Comparison of ENCODE assay signal across 23 mouse cellular contexts in the genomic region with DNA sequence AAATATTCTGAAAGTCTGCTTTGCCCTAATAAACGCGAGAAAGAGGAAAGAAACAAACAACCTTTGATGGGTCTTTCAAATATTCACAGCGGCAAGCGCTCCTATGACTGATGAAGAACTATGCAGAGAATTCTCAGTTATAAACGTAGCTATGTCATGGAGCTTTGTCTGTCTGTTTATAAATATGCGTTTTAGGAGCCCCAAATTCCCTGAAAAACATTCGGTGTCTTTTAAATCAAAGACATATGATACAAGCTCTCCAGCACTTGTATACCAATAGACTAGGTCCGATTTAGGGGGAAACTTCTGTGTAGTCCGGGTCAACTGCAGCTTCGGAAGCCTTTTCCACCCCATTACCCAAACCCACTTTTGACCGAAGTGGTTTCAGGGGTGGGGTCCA. TPM values are rescaled to one million over a fixed set of nuclear protein-coding genes. Genes with fewer than 3 reads are reported as not detected.
DNase-seq lines count a peak whose midpoint lies in the region; ATAC-seq and TF ChIP-seq lines count a peak whose summit lies in the region.
"Had no signal": no experiment of that assay in that cellular context is flagged by ENCODE, and none has a peak within 500 bp of the region (broad histone marks: within the 10 kb centered on the region; RNA-seq: fewer than 3 reads in every experiment).

No protein-coding gene starts in this region.

- DNase-seq in forebrain, embryonic 10.5 days (ENCODE audit: extremely low spot score, low spot score): no peak
- DNase-seq in kidney, adult 2 months: no peak
- peak; percentile 19 for DNase-seq in neural tube, embryonic 11.5 days (ENCODE audit: low spot score)
- no peak for DNase-seq in neural tube, embryonic 10.5 days (ENCODE audit: extremely low spot score, low spot score)
- DNase-seq in right cerebral cortex, adult 2 months (ENCODE audit: low spot score in 2 of 2): no peak
- DNase-seq: adrenal gland, adult 8-10 months; gastrocnemius, postnatal 14 days; heart, adult 18-20 months; kidney, postnatal 14 days; layer of hippocampus, adult 9-11 months; left cerebral cortex, postnatal 4 days; lung, adult 18-20 months; right cerebral cortex, postnatal 4 days; thymus, postnatal 25 days had no signal

- no peak overlapping the region for H3K9ac ChIP-seq in forebrain, embryonic 15.5 days (replicated peaks)
- H3K9ac ChIP-seq in kidney, embryonic 16.5 days (replicated peaks; ENCODE audit: low read length): no peak overlapping the region
- H3K9ac ChIP-seq in neural tube, embryonic 11.5 days (ENCODE audit: low read length): no peak overlapping the region
- H3K9ac ChIP-seq: heart, embryonic 13.5 days; hindbrain, embryonic 15.5 days; intestine, embryonic 15.5 days; neural tube, embryonic 15.5 days had no signal

- H3K36me3 ChIP-seq in forebrain, embryonic 10.5 days (replicated peaks): no peaks in the 10 kb centered on the region
- H3K36me3 ChIP-seq in forebrain, embryonic 15.5 days: no peaks in the 10 kb centered on the region
- no peaks in the 10 kb centered on the region for H3K36me3 ChIP-seq in kidney, embryonic 16.5 days (ENCODE audit: insufficient read depth, low read length)
- H3K36me3 ChIP-seq in kidney, adult 2 months (ENCODE audit: control insufficient read depth, insufficient read depth, low read length): no peaks in the 10 kb centered on the region
- H3K36me3 ChIP-seq in neural tube, embryonic 11.5 days (ENCODE audit: control insufficient read depth, insufficient read depth, low read length): no peaks in the 10 kb centered on the region
- H3K36me3 ChIP-seq: heart, embryonic 13.5 days; hindbrain, embryonic 15.5 days; intestine, embryonic 15.5 days; neural tube, embryonic 15.5 days had no signal

- ATAC-seq in forebrain, embryonic 15.5 days (replicated peaks): no peak
- ATAC-seq in kidney, embryonic 16.5 days (ENCODE audit: low FRiP score, low TSS enrichment): no peak
- no peak for ATAC-seq in neural tube, embryonic 11.5 days (ENCODE audit: insufficient read depth, low FRiP score, low TSS enrichment)
- ATAC-seq: CD4-positive, CD25-positive, alpha-beta regulatory T cell, adult 4 months; intestine, embryonic 15.5 days; Patski had no signal

- no peak for TF ChIP-seq CTCF in kidney, adult 2 months (conservative IDR thresholded peaks at IDR 0.05; ENCODE audit: insufficient read depth, insufficient read length, low read depth, low read length)

- TF ChIP-seq POLR2A in kidney, adult 2 months (IDR thresholded peaks at IDR 0.05; ENCODE audit: low read depth, low read length): no peak

- peaks cover 98% of the 10 kb centered on the region for H3K27me3 ChIP-seq in forebrain, embryonic 10.5 days (ENCODE audit: poor library complexity, severe bottlenecking)
- peaks cover 68% of the 10 kb centered on the region for H3K27me3 ChIP-seq in forebrain, embryonic 15.5 days
- H3K27me3 ChIP-seq in kidney, embryonic 16.5 days (ENCODE audit: insufficient read depth, low read length): peaks cover 81% of the 10 kb centered on the region
- H3K27me3 ChIP-seq in kidney, adult 2 months (replicated peaks; ENCODE audit: control insufficient read depth, insufficient read depth, low read length): peaks cover 10% of the 10 kb centered on the region
- H3K27me3 ChIP-seq in neural tube, embryonic 11.5 days (ENCODE audit: control insufficient read depth, insufficient read depth, low read length): peaks cover 91% of the 10 kb centered on the region

- H3K27ac ChIP-seq in forebrain, embryonic 10.5 days: peak overlapping the region; percentile 82; the same call in 1 of the 2 replicates
- H3K27ac ChIP-seq in forebrain, embryonic 15.5 days (replicated peaks): no peak overlapping the region
- no peak overlapping the region for H3K27ac ChIP-seq in kidney, embryonic 16.5 days (ENCODE audit: low read length)
- no peak overlapping the region for H3K27ac ChIP-seq in kidney, adult 2 months (ENCODE audit: insufficient read depth, low read depth, low read length)
- no peak overlapping the region for H3K27ac ChIP-seq in neural tube, embryonic 11.5 days (ENCODE audit: low read depth, low read length)
- H3K27ac ChIP-seq: heart, embryonic 13.5 days; hindbrain, embryonic 15.5 days; intestine, embryonic 15.5 days; left cerebral cortex, adult 2 months; neural tube, embryonic 15.5 days had no signal

- H3K4me1 ChIP-seq in forebrain, embryonic 10.5 days: peaks cover 39% of the 10 kb centered on the region
- peaks cover 27% of the 10 kb centered on the region for H3K4me1 ChIP-seq in forebrain, embryonic 15.5 days
- peaks cover 9% of the 10 kb centered on the region for H3K4me1 ChIP-seq in kidney, embryonic 16.5 days (ENCODE audit: insufficient read depth, low read length)
- H3K4me1 ChIP-seq in kidney, adult 2 months (ENCODE audit: control insufficient read depth, insufficient read depth, low read length): no peaks in the 10 kb centered on the region
- peaks cover 6% of the 10 kb centered on the region for H3K4me1 ChIP-seq in neural tube, embryonic 11.5 days (ENCODE audit: control insufficient read depth, insufficient read depth, low read length)

- peak overlapping the region; percentile 53 for H3K4me3 ChIP-seq in forebrain, embryonic 10.5 days
- H3K4me3 ChIP-seq in forebrain, embryonic 15.5 days: no peak overlapping the region
- peak overlapping the region; percentile 55; the same call in 1 of the 2 replicates for H3K4me3 ChIP-seq in kidney, embryonic 16.5 days (ENCODE audit: low read length)
- no peak overlapping the region for H3K4me3 ChIP-seq in kidney, adult 2 months (ENCODE audit: insufficient read depth, low read depth, low read length)
- no peak overlapping the region for H3K4me3 ChIP-seq in neural tube, embryonic 11.5 days (ENCODE audit: low read depth, low read length)
- H3K4me3 ChIP-seq: hindbrain, embryonic 15.5 days; intestine, embryonic 15.5 days; left cerebral cortex, adult 2 months; neural tube, embryonic 15.5 days had no signal

- 3% methylated on average over 11 of the region's 11 CpGs for WGBS in forebrain, embryonic 10.5 days
- WGBS in forebrain, embryonic 15.5 days: 3% methylated on average over 11 of the region's 11 CpGs
- WGBS in kidney, embryonic 16.5 days: 5% methylated on average over 11 of the region's 11 CpGs
- WGBS in kidney, adult 2 months: 10% methylated on average over 11 of the region's 11 CpGs
- 2% methylated on average over 11 of the region's 11 CpGs for WGBS in neural tube, embryonic 11.5 days

- H3K9me3 ChIP-seq in forebrain, embryonic 10.5 days: no peaks in the 10 kb centered on the region
- H3K9me3 ChIP-seq in forebrain, embryonic 15.5 days: no peaks in the 10 kb centered on the region
- no peaks in the 10 kb centered on the region for H3K9me3 ChIP-seq in kidney, embryonic 16.5 days (ENCODE audit: low read length)
- H3K9me3 ChIP-seq in neural tube, embryonic 11.5 days (ENCODE audit: control insufficient read depth, low read length): no peaks in the 10 kb centered on the region
- H3K9me3 ChIP-seq: heart, embryonic 13.5 days; hindbrain, embryonic 15.5 days; intestine, embryonic 15.5 days; neural tube, embryonic 15.5 days had no signal

- H3K4me2 ChIP-seq in forebrain, embryonic 15.5 days (replicated peaks): no peak overlapping the region
- H3K4me2 ChIP-seq in kidney, embryonic 16.5 days (replicated peaks; ENCODE audit: low read depth, low read length): no peak overlapping the region
- no peak overlapping the region for H3K4me2 ChIP-seq in neural tube, embryonic 11.5 days (ENCODE audit: low read depth)
- H3K4me2 ChIP-seq: hindbrain, embryonic 15.5 days; intestine, embryonic 15.5 days; neural tube, embryonic 15.5 days had no signal

RNA-seq across cellular contexts. Expression of a gene that starts 0.9 kb away (rescaled TPM):
- 79.2 and 87.9 TPM in 2 replicates for polyA plus RNA-seq in forebrain, embryonic 10.5 days (2016; fragmentation: Nextera tagmentation; extraction: Ambion mirVana)
- 0.50 and 0.87 TPM in 2 replicates for polyA plus RNA-seq in forebrain, embryonic 15.5 days (2015; fragmentation: Nextera tagmentation; extraction: Ambion mirVana)
- 31.5 and 37.9 TPM in 2 replicates for polyA plus RNA-seq in kidney, embryonic 16.5 days (2015; fragmentation: Nextera tagmentation; extraction: Ambion mirVana)
- polyA plus RNA-seq in kidney, adult 2 months (2012; rRNA removed): 3.7 and 4.5 TPM in 2 replicates
- 1.1 and 1.5 TPM in 2 replicates for polyA plus RNA-seq in neural tube, embryonic 11.5 days (2014; fragmentation: Nextera tagmentation; extraction: Ambion mirVana)
- polyA plus RNA-seq: CD4-positive, CD25-positive, alpha-beta regulatory T cell, adult 4 months; intestine, embryonic 15.5 days; Patski had no signal

Comparison
In these comparisons a context has a peak if more than half of its experiments do, and no peak if none do; other contexts are left out.
1. H3K4me3 ChIP-seq: peak in forebrain, embryonic 10.5 days (single experiment) and kidney, embryonic 16.5 days (single experiment); none in forebrain, embryonic 15.5 days (single experiment), kidney, adult 2 months (single experiment) and neural tube, embryonic 11.5 days (single experiment).